In the genomic region with DNA sequence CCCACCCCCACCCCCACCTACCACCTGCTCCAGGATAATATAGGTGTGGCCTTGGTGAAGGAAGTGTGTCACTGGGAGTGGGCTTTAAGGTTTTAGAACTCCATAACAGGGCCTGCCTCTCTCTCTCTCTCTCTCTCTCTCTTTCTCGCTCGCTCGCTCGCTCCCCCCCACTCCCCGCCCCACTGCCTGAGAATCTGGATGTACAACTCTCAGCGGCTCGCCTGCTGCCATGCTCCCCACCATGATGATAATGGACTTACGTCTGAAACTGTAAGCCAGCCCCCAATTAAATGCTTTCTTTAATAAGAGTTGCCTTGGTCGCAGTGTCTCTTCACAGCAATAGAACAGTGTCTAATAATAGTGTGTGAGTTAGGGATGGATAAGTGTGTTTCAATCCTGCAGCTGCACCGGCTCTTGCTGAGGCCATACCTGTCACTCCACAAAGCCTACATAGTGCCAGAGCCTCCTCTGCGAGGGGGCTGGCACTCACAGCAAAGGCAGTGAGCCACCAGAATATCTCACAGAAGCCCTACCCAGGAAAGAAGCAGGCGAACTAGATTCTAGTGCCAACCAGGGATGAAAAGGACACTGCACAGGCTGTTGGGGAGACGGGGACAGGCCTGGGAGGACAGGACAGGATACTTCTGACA, we compare ENCODE assay signal across 9 mouse cellular contexts. TPM values are rescaled to one million over a fixed set of nuclear protein-coding genes. Genes with fewer than 3 reads are reported as not detected.
A peak's percentile ranks its signal among the peaks of the same experiment; 100 is the strongest.
DNase-seq lines count a peak whose midpoint lies in the region; ATAC-seq and TF ChIP-seq lines count a peak whose summit lies in the region.
"Had no signal": no experiment of that assay in that cellular context is flagged by ENCODE, and none has a peak within 500 bp of the region (broad histone marks: within the 10 kb centered on the region; RNA-seq: fewer than 3 reads in every experiment).

No protein-coding gene starts in this region.

- no peak for ATAC-seq in lung, embryonic 14.5 days (ENCODE audit: insufficient read depth)
- ATAC-seq in forebrain, embryonic 14.5 days: peak; percentile 79

- H3K4me3 ChIP-seq in lung, embryonic 14.5 days (ENCODE audit: low read depth, low read length): no peak overlapping the region
- no peak overlapping the region for H3K4me3 ChIP-seq in forebrain, embryonic 14.5 days (ENCODE audit: low read depth, low read length)
- no peak overlapping the region; the same call in 1 of the 2 replicates for H3K4me3 ChIP-seq in olfactory bulb, adult 2 months (ENCODE audit: insufficient read depth, low read depth, low read length)
- H3K4me3 ChIP-seq: limb, embryonic 15.5 days had no signal

- no peak for TF ChIP-seq CTCF in lung, embryonic 14.5 days (IDR thresholded peaks at IDR 0.05; ENCODE audit: low read depth)
- TF ChIP-seq CTCF in olfactory bulb, adult 2 months (IDR thresholded peaks at IDR 0.05; ENCODE audit: insufficient read depth, low read depth, low read length): no peak

- no peaks in the 10 kb centered on the region for H3K27me3 ChIP-seq in lung, embryonic 14.5 days (ENCODE audit: insufficient read depth, low read length)
- no peaks in the 10 kb centered on the region for H3K27me3 ChIP-seq in forebrain, embryonic 14.5 days (replicated peaks; ENCODE audit: control insufficient read depth, insufficient read depth, low read length)
- H3K27me3 ChIP-seq: limb, embryonic 15.5 days had no signal

- 78% methylated on average over 13 of the region's 13 CpGs for WGBS in lung, embryonic 14.5 days
- WGBS in forebrain, embryonic 14.5 days: 35% methylated on average over 13 of the region's 13 CpGs
- 27% methylated on average over 13 of the region's 13 CpGs for WGBS in olfactory bulb, adult 2 months

- no peaks in the 10 kb centered on the region for H3K9me3 ChIP-seq in lung, embryonic 14.5 days (ENCODE audit: low read depth, low read length)
- no peaks in the 10 kb centered on the region for H3K9me3 ChIP-seq in forebrain, embryonic 14.5 days (replicated peaks; ENCODE audit: control insufficient read depth, low read length)
- H3K9me3 ChIP-seq: limb, embryonic 15.5 days had no signal

- H3K27ac ChIP-seq in lung, embryonic 14.5 days (ENCODE audit: low read depth): peak overlapping the region; percentile 50; the same call in 1 of the 2 replicates
- peak overlapping the region; percentile 83 for H3K27ac ChIP-seq in forebrain, embryonic 14.5 days (ENCODE audit: low read depth, low read length)
- peak overlapping the region; percentile 79 for H3K27ac ChIP-seq in olfactory bulb, adult 2 months (ENCODE audit: insufficient read depth, low read depth, low read length)

- no peaks in the 10 kb centered on the region for H3K36me3 ChIP-seq in lung, embryonic 14.5 days (ENCODE audit: insufficient read depth)
- 0 out of 2 replicates have a peak, but pooled peaks cover 4% of the 10 kb centered on the region for H3K36me3 ChIP-seq in forebrain, embryonic 14.5 days (ENCODE audit: control insufficient read depth, insufficient read depth, low read length)
- H3K36me3 ChIP-seq: limb, embryonic 15.5 days had no signal

- 0 out of 2 replicates have a peak overlapping the region, but pooled peaks have one; percentile 4 for H3K4me2 ChIP-seq in lung, embryonic 14.5 days
- peak overlapping the region; percentile 18; the same call in 1 of the 2 replicates for H3K4me2 ChIP-seq in forebrain, embryonic 14.5 days (ENCODE audit: low read length)
- H3K4me2 ChIP-seq: limb, embryonic 15.5 days had no signal

- no peak for DNase-seq in lung, embryonic 14.5 days
- no peak for DNase-seq in lung, postnatal 10 days
- DNase-seq in forebrain, embryonic 14.5 days (ENCODE audit: low spot score): peak; percentile 62
- peak; percentile 15 for DNase-seq in heart, postnatal 4 days
- no peak for DNase-seq in thymus, postnatal 4 days
- no peak for DNase-seq in spleen, adult 18-20 months
- DNase-seq in layer of hippocampus, adult 11-12 months (ENCODE audit: low spot score): no peak

- no peaks in the 10 kb centered on the region for H3K4me1 ChIP-seq in lung, embryonic 14.5 days (ENCODE audit: insufficient read depth)
- H3K4me1 ChIP-seq in forebrain, embryonic 14.5 days (ENCODE audit: control insufficient read depth, insufficient read depth, low read length): peaks cover 18% of the 10 kb centered on the region
- peaks cover 33% of the 10 kb centered on the region for H3K4me1 ChIP-seq in olfactory bulb, adult 2 months (ENCODE audit: control insufficient read depth, insufficient read depth, low read length)

- TF ChIP-seq POLR2A in olfactory bulb, adult 2 months (IDR thresholded peaks at IDR 0.05; ENCODE audit: insufficient read depth, low read depth, low read length): no peak

- H3K9ac ChIP-seq in lung, embryonic 14.5 days: no peak overlapping the region
- peak overlapping the region; percentile 9; the same call in 1 of the 2 replicates for H3K9ac ChIP-seq in forebrain, embryonic 14.5 days (ENCODE audit: low read length)
- H3K9ac ChIP-seq: limb, embryonic 15.5 days had no signal

RNA-seq across cellular contexts. Expression of a gene that starts 26.6 kb away (rescaled TPM):
- polyA plus RNA-seq in lung, embryonic 14.5 days (2014; fragmentation: Nextera tagmentation; extraction: Ambion mirVana): 15.2 and 15.3 TPM in 2 replicates
- 15.2 and 20.5 TPM in 2 replicates for polyA plus RNA-seq in forebrain, embryonic 14.5 days (2014; fragmentation: Nextera tagmentation; extraction: Ambion mirVana)
- 10 to 100 TPM; 21.0 to 22.9 TPM for total RNA-seq in heart, postnatal 4 days (2021)
- not detected in 2 replicates for polyA plus RNA-seq in olfactory bulb, adult 2 months (2012; ENCODE audit: insufficient read depth, insufficient read length, low replicate concordance, missing spikeins)

RNA-seq across cellular contexts. Expression of a gene that starts 47.4 kb away (rescaled TPM):
- polyA plus RNA-seq in lung, embryonic 14.5 days (2014; fragmentation: Nextera tagmentation; extraction: Ambion mirVana): 24.9 and 25.0 TPM in 2 replicates
- polyA plus RNA-seq in forebrain, embryonic 14.5 days (2014; fragmentation: Nextera tagmentation; extraction: Ambion mirVana): 13.6 and 14.4 TPM in 2 replicates
- 10 to 100 TPM; 14.6 to 17.0 TPM for total RNA-seq in heart, postnatal 4 days (2021)
- polyA plus RNA-seq in olfactory bulb, adult 2 months (2012; ENCODE audit: insufficient read depth, insufficient read length, low replicate concordance, missing spikeins): not detected in 2 replicates

RNA-seq across cellular contexts. Expression of a gene that starts 52.7 kb away (rescaled TPM):
- polyA plus RNA-seq in lung, embryonic 14.5 days (2014; fragmentation: Nextera tagmentation; extraction: Ambion mirVana): 94.8 and 96.4 TPM in 2 replicates
- 31.3 and 40.0 TPM in 2 replicates for polyA plus RNA-seq in forebrain, embryonic 14.5 days (2014; fragmentation: Nextera tagmentation; extraction: Ambion mirVana)
- total RNA-seq in heart, postnatal 4 days (2021): 10 to 100 TPM; 10.3 to 10.8 TPM
- not detected in 2 replicates for polyA plus RNA-seq in olfactory bulb, adult 2 months (2012; ENCODE audit: insufficient read depth, insufficient read length, low replicate concordance, missing spikeins)

RNA-seq across cellular contexts. Expression of a gene that starts 57.1 kb away (rescaled TPM):
- polyA plus RNA-seq in lung, embryonic 14.5 days (2014; fragmentation: Nextera tagmentation; extraction: Ambion mirVana): 26.7 and 30.5 TPM in 2 replicates
- polyA plus RNA-seq in forebrain, embryonic 14.5 days (2014; fragmentation: Nextera tagmentation; extraction: Ambion mirVana): 17.0 and 20.3 TPM in 2 replicates
- total RNA-seq in heart, postnatal 4 days (2021): 10 to 100 TPM; 13.0 to 16.7 TPM
- polyA plus RNA-seq in olfactory bulb, adult 2 months (2012; ENCODE audit: insufficient read depth, insufficient read length, low replicate concordance, missing spikeins): not detected in 2 replicates

Comparison
In these comparisons a context has a peak if more than half of its experiments do, and no peak if none do; other contexts are left out.
1. DNase-seq: peak in forebrain, embryonic 14.5 days (single experiment) and heart, postnatal 4 days (single experiment); none in lung, embryonic 14.5 days (single experiment), lung, postnatal 10 days (single experiment), thymus, postnatal 4 days (single experiment), spleen, adult 18-20 months (0 of 2) and layer of hippocampus, adult 11-12 months (single experiment).
2. RNA of a gene that starts 47.4 kb away (polyA plus RNA-seq): 24.9 to 25.0 TPM in lung, embryonic 14.5 days and 13.6 to 14.4 TPM in forebrain, embryonic 14.5 days; not detected in olfactory bulb, adult 2 months; every median in the first group is over 10 times any median in the second.
3. RNA of a gene that starts 52.7 kb away (polyA plus RNA-seq): 94.8 to 96.4 TPM in lung, embryonic 14.5 days and 31.3 to 40.0 TPM in forebrain, embryonic 14.5 days; not detected in olfactory bulb, adult 2 months; every median in the first group is over 10 times any median in the second.
4. Peak in every context shown above with its lines, with median percentiles within 50 percentile points of each other: H3K27ac ChIP-seq.